Mouse (Mus musculus) liver, adult 2 months (tissue): ENCODE measurements around the gene Tmem237. TPM values are rescaled to one million over a fixed set of nuclear protein-coding genes. Genes with fewer than 3 reads are reported as not detected.

ENCODE experiments used
- DNase-seq: peaks from one replicate; pipeline ENCODE4 v3.0.0-alpha.2; 2011; ENCODE audit warnings: low read depth, low spot score; ENCODE audit errors: extremely low read depth
- H3K27ac ChIP-seq: fragments of 200-500 bp; replicated peaks from 2 replicates; pipeline ENCODE4 v1.5.1; 2012; ENCODE audit warnings: low read depth, mild to moderate bottlenecking, control low read depth, inconsistent platforms, low read length; ENCODE audit not compliant: insufficient read depth
- H3K27me3 ChIP-seq: fragments of 200-500 bp; 2 replicates; pipeline ENCODE4 v1.6.1; 2012; ENCODE audit warnings: mild to moderate bottlenecking, moderate library complexity, low read length, inconsistent platforms; ENCODE audit not compliant: control insufficient read depth, insufficient read depth
- H3K36me3 ChIP-seq: fragments of 200-500 bp; 2 replicates; pipeline ENCODE4 v1.6.1; 2012; ENCODE audit warnings: low read length, inconsistent platforms; ENCODE audit not compliant: control insufficient read depth, insufficient read depth
- H3K4me1 ChIP-seq: fragments of 200-500 bp; 2 replicates; pipeline ENCODE4 v1.6.1; 2011; ENCODE audit warnings: low read length; ENCODE audit not compliant: control insufficient read depth, insufficient read depth
- H3K4me3 ChIP-seq: fragments of 200-500 bp; 2 replicates; pipeline ENCODE4 v1.5.1; 2011; ENCODE audit warnings: low read depth, mild to moderate bottlenecking, control low read depth, low read length, moderate library complexity; ENCODE audit not compliant: insufficient read depth
- H3K79me2 ChIP-seq: fragments of 200-500 bp; 2 replicates; pipeline ENCODE4 v1.6.1; 2012; ENCODE audit warnings: inconsistent platforms, mild to moderate bottlenecking, low read length, moderate library complexity; ENCODE audit not compliant: control insufficient read depth, insufficient read depth
- H3K9ac ChIP-seq: fragments of 200-500 bp; 2 replicates; pipeline ENCODE4 v1.6.1; 2012; ENCODE audit warnings: low read depth, mild to moderate bottlenecking, control low read depth, inconsistent platforms, low read length
- CTCF ChIP-seq: fragments of 200-500 bp; IDR thresholded peaks from 2 replicates; pipeline ENCODE4 v1.5.1; 2011; ENCODE audit warnings: low read depth, low read length, control low read depth
- POLR2A ChIP-seq: fragments of 200-500 bp; IDR thresholded peaks from 2 replicates; pipeline ENCODE4 v1.6.1; 2011; ENCODE audit warnings: low read length, control low read depth; ENCODE audit not compliant: insufficient read depth; ENCODE audit errors: extremely low read depth
- WGBS: fragments of 180-500 bp; shearing (Covaris S2); methylation state at CpG from one replicate; pipeline ENCODE4 v1.1.7; 2018; 5-methylcytosine and 5-hydroxymethylcytosine counted together
- polyA plus RNA-seq: library from polyadenylated mRNA; depleted of rRNA; stranded (reverse); fragments of >200 nt; gene quantifications from 2 replicates; pipeline ENCODE4 v1.2.3, GENCODE M21; 2012
- total RNA-seq: library from RNA; depleted of rRNA; stranded (reverse); fragments of >200 nt; gene quantifications from 2 replicates; pipeline ENCODE4 v1.2.3, GENCODE M21; 2014

Gene Tmem237
- total and polyA plus RNA-seq, 2 experiments, result 1.1 to 4.5 TPM

DNA sequence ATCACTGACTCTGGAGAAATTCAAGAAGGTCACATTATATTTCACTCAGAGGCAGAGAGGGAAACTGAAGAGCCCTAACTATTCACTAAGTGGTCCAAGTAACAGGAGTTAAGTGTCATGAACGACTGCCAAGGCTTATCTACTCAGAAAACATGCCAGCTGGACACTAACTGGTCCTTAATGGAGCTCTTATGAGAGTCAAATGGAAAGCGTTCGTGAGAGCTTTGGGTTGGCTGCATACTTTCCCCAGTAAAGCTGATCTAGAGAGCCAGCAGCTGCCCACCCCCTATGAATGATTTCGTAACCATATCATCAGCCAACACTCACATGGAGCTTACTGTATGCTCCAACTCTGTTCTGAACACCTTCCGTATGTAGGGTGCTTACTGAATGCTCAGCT, 14.2 kb upstream of the Tmem237 start:
- Histone ChIP-seq H3K36me3 (peaks cover 5% of the 10 kb centered on the region; the same call in 1 of the 2 replicates), H3K4me3 (no peak overlapping the region), H3K27ac (no peak overlapping the region), H3K4me1 (no peaks in the 10 kb centered on the region), H3K79me2 (no peaks in the 10 kb centered on the region), H3K27me3 (no peaks in the 10 kb centered on the region), H3K9ac (no peak overlapping the region)
- no peak for DNase-seq
- no peak for TF ChIP-seq CTCF
- TF ChIP-seq POLR2A, result no peak
- 73% methylated on average over 5 of the region's 5 CpGs for WGBS

GRCm38 (mm10) chr1:59128879-59129278, 8.7 kb upstream of the Tmem237 start:
- WGBS, result 81% methylated on average over 7 of the region's 7 CpGs
- Histone ChIP-seq H3K9ac (no peak overlapping the region), H3K27ac (no peak overlapping the region), H3K79me2 (no peaks in the 10 kb centered on the region), H3K4me1 (no peaks in the 10 kb centered on the region), H3K4me3 (no peak overlapping the region), H3K27me3 (no peaks in the 10 kb centered on the region), H3K36me3 (peaks cover 17% of the 10 kb centered on the region)
- no peak for DNase-seq
- TF ChIP-seq POLR2A, result no peak

DNA sequence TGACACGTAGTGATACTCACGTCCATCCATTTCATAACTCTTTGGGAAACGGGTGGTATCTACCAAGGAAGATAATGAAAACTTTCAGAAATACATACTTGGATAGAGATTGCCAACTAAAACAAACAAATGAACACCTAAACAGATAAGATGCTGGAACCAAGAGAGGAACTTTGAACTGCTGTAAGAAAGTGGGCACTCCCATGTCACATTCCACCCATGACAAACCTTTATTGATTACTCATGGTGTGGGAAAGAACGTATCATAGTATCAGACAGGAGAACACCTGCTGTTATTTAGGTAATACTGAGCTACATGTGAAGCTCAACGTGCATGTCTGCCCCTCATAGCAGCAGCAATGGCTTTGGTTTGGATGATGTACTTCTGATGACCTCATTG, 5.3 kb upstream of the Tmem237 start:
- H3K27me3 ChIP-seq, result no peaks in the 10 kb centered on the region
- TF ChIP-seq POLR2A, result no peak
- H3K36me3 ChIP-seq, result peaks cover 22% of the 10 kb centered on the region
- H3K79me2 ChIP-seq, result no peaks in the 10 kb centered on the region
- WGBS, result 69% methylated on average over 5 of the region's 5 CpGs
- DNase-seq, result no peak
- H3K9ac ChIP-seq, result no peak overlapping the region
- no peak overlapping the region for H3K27ac ChIP-seq
- H3K4me3 ChIP-seq, result no peak overlapping the region
- no peaks in the 10 kb centered on the region for H3K4me1 ChIP-seq

- no peak overlapping the region for H3K27ac ChIP-seq
- TF ChIP-seq CTCF (no peak), POLR2A (no peak)
Measured at GRCm38 (mm10) chr1:59110524-59110923, 9.7 kb downstream of the Tmem237 start.

DNA sequence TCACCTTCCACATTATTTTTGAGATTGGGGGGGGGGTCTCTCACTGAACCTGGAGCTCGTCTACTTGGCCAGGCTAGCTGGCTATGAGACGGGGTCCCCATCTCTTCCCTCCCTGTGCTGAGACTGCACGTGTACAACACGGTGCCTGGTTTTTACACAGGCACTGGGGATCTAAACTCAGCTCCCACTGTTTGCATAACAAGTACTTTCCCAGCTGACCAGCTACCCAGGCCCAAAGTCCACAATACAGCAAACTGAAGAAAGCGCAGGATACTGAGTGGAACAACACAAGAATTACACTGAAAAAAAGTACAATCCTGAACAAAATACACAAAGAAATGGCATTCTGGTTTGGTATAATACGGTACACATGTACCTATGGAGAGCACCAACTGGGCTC, 18.1 kb downstream of the Tmem237 start:
- 49% methylated on average over 6 of the region's 6 CpGs for WGBS
- H3K36me3 ChIP-seq, result peaks cover 3% of the 10 kb centered on the region
- H3K9ac ChIP-seq, result no peak overlapping the region
- TF ChIP-seq POLR2A, result no peak
- TF ChIP-seq CTCF, result no peak
- H3K27ac ChIP-seq, result no peak overlapping the region
- no peaks in the 10 kb centered on the region for H3K27me3 ChIP-seq
- no peaks in the 10 kb centered on the region for H3K4me1 ChIP-seq
- H3K4me3 ChIP-seq, result no peak overlapping the region
- peak; percentile 74 for DNase-seq
- no peaks in the 10 kb centered on the region for H3K79me2 ChIP-seq

More at GRCm38 (mm10) chr1:59110524-59110923, 9.7 kb downstream of the Tmem237 start:
- Histone ChIP-seq H3K4me3 (no peak overlapping the region), H3K79me2 (no peaks in the 10 kb centered on the region), H3K9ac (no peak overlapping the region), H3K27me3 (no peaks in the 10 kb centered on the region), H3K36me3 (peaks cover 3% of the 10 kb centered on the region), H3K4me1 (no peaks in the 10 kb centered on the region)
- 51% methylated on average over 8 of the region's 8 CpGs for WGBS
- DNase-seq, result peak; percentile 69

- Histone ChIP-seq H3K27me3 (no peaks in the 10 kb centered on the region), H3K4me3 (no peak overlapping the region), H3K4me1 (no peaks in the 10 kb centered on the region), H3K9ac (no peak overlapping the region), H3K79me2 (no peaks in the 10 kb centered on the region), H3K27ac (no peak overlapping the region), H3K36me3 (peaks cover 3% of the 10 kb centered on the region)
- TF ChIP-seq POLR2A, result no peak
- no peak for TF ChIP-seq CTCF
- WGBS, result 93% methylated on average over 5 of the region's 5 CpGs
- DNase-seq, result no peak
Measured at GRCm38 (mm10) chr1:59101020-59101419, 19.2 kb downstream of the Tmem237 start.
